Mouse (Mus musculus) heart, postnatal 14 days (tissue): Measurements from ENCODE around the gene Fam32a. TPM values are rescaled to one million over a fixed set of nuclear protein-coding genes. Genes with fewer than 3 reads are reported as not detected.

Source experiments
- DNase-seq, 2 experiments: peaks; one replicate each; pipeline ENCODE4 v3.0.0; 2021 to 2022
- intact Hi-C: fragments of 180-260 bp; cut with DNase I; formaldehyde crosslinking; loops from one replicate; pipeline ENCODE4 v1.15.1; 2025
- total RNA-seq, 2 experiments: library from RNA; stranded (reverse); gene quantifications; 2 replicates each; pipeline ENCODE4 v1.2.3; 2021

The Fam32a gene
- total RNA-seq, 2 experiments from 2014 or later = 21.4 to 24.4 TPM

DNA sequence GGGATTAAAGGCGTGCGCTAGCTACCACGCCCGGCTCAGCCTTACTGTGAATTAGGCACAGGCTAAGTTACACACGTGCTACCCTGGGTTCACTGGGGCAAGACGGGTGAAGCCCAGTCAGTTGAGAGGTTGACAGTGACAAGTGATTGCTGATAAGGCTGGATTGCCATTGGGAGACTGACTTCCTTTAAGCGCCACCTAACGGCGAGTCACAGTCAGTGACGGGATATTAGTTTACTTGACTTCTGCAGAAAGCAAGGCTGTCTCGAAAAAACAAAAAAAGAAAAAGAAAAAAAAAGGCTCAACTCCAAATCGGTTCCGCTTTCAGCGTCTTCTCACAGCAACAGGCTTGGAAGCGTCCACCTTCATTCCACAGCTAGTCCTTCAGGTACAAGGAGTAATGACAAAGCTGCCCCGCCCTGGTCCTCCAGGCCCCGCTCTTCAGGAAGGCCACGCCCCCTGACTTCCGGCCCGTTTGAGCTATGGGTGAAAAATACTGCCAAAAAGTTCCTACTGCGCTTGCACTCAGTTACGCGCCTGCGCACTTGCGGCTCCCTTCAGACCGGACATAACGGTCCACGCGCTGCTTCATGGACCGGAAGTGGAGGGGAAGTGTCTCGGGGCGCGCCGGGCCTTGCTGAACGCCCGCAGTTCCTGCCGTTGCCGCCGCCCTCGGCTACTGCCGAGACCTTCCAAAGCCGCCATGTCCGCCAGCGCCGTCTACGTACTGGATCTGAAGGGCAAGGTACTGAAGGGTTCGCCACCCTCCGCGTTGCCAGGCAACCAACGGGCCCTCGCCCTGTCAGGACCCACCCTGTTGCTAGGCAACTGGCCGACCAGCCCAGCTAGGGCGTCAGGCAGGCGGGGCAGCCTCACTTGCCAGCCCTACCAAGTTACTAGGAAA lies 20.2 kb downstream of the Fam32a start, which contains the start of gene Ap1m1:
Gene Ap1m1, plus strand, starts transcription at position 520 of the 904 bp plus-strand sequence.
- DNase-seq = peak; percentile 97 to 98
- intact Hi-C loops = loop anchor here (5.0 kb wide), 1 partner anchor 62 kb away; no protein-coding TSS in a partner anchor

DNA sequence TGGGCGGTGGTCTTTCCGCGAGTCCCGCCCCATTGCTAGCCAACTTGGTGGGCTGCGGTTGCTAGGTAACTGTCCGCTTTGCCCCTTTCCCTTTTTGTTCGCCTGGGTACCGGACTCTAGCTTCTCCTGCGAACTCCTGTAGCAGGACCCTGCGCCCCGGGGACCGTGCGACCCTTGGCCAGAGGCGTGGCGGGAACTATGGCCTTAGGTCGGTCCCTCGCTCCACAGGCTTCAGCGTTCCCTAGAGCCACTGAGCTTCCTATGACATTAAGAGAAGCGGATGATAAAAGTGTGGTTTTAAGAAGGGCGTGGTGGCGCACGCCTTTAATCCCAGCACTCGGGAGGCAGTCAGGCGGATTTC lies 20.9 kb downstream of the Fam32a start:
- intact Hi-C loops = loop anchor here (5.0 kb wide), 1 partner anchor 63 kb away; no protein-coding TSS in a partner anchor
- DNase-seq = no peak

DNA sequence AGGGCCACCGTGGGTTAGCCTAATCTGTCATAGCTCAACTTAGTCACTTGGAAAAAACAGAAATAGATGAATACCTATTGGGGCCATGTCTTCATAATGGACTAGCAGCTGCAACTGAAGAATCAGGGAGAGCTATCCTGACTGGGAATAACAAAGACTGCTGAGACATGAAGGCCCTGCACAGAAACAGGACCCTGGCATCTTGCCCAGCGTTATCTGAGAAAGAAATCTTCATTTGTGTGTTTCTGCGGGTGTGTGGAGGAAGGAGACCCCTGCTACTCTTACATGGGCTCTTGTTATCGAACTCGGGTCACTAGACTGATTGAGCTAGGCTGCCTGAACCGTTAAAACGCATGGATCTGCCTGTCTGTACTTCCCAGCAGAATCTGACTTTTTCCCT lies 21.4 kb downstream of the Fam32a start:
- no peak for DNase-seq
- intact Hi-C loops = loop anchor here (5.0 kb wide), 1 partner anchor 64 kb away; no protein-coding TSS in a partner anchor

DNA sequence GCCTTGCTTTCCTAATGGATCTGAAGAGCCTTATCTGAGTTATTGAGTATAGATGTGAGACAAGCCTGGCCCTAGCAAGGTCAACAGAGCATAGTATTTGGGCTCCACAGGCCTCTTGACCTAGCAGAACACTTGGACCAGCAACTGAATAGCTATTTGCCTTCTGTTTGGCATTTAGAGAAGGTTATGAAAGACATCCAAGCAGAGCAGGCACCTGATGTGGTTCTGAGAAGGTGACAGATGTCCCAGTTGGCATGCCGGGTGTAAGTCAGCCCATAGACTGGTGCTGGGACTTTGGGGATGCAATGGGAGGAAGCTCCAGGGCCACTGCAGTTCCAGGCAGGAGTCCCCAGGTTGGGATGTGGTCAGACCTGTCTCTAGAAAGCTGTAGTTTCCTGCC lies 22.7 kb downstream of the Fam32a start:
- intact Hi-C loops = loop anchor here (5.0 kb wide), 1 partner anchor 65 kb away; no protein-coding TSS in a partner anchor
- no peak for DNase-seq

DNA sequence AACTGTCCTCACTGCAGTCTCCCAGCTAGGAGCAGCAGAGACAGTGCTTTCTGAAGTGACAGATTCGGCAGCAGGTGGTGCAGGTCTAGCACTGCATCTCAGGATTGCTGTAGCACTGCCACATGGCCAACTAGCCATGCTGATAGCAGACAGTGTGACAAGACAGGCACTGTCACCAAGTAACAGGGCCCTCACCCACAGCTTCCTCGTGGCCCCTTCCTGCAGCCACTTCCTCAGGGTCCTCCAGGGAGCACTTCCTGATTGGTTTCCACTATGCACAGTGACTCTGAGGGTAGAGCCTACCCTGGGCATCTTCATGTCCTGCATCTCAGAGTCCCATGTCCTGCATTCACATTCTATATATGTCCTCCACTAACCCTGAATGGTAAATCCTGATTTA lies 25.1 kb downstream of the Fam32a start:
- intact Hi-C loops = loop anchor here (5.0 kb wide), 1 partner anchor 67 kb away; no protein-coding TSS in a partner anchor
- DNase-seq = no peak

DNA sequence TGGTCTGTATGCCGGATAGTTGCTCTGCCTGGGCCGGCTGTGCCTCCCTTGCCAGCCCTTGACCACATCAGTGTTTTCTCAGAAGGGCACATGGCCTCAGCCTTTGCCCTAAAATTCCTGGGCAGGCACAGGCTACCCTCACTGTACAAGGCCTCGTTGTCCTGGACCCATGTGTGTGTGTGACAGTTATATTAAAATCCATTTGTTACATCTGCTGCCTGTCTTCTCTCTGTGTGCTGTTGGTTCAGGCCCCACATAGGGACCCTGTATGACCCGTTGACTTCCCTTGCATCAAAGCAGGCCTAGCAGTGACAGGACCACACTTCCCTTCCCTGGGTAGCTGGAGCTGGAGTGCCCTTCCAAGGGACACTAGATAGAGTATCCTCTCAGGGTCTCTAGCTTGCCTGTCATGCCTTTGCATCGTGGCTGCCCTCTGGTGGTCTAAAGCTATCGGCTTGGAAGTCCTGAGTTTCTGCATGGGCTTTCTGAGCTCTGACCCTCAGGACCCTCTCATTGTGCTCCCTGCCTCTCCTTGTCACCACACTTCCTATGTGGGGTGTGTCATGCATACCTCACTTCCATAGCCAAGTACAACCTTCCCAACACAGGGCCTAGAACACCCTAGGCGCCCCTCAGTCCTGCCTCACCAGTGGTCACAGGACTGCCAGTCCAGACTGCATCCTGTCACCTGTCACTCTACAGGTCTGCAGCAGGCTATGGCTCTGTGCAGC lies 37.8 kb downstream of the Fam32a start:
- intact Hi-C loops = no loop called here
- DNase-seq = peak; percentile 48 to 67

DNA sequence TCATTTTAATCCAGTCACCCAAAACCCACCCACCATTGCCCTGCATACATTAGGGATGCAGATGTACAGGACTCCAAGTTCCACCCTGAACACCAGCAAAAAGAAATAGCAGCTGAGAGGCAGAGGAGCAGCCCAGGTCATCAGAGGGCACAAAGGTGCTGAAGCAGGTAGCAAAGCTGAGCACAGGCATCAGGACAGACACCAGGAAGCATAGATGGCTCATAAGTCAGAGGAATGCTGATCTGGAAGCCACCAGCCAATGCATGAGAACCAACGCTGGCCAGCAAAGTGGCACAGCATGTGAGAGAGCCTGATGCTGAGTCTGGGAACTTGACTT lies 38.3 kb downstream of the Fam32a start:
- intact Hi-C loops = loop anchor here (2.0 kb wide), 1 partner anchor 81 kb away; no protein-coding TSS in a partner anchor

DNA sequence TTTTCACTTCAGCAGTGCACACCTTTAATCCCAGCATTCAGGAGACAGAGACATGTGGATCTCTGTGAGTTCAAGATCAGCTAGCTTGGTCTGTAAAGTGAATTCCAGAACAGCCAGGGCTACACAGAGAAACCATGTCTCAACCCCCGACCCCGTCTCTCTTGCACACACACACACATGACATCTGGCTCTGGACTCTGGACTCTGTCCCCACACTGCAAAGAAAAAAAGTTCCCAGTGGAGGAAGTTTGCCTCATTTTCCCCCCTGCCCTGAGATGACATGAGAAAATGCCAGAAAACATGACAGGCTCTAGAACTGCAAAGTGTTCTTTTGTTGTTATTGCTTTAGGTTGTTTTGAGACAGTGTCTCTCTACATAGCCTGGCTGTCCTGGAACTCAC lies 40.3 kb downstream of the Fam32a start:
- DNase-seq = no peak
- intact Hi-C loops = loop anchor here (2.0 kb wide), 1 partner anchor 83 kb away; no protein-coding TSS in a partner anchor

More for the DNA sequence above, 38.3 kb downstream of the Fam32a start:
- no peak for DNase-seq

DNA sequence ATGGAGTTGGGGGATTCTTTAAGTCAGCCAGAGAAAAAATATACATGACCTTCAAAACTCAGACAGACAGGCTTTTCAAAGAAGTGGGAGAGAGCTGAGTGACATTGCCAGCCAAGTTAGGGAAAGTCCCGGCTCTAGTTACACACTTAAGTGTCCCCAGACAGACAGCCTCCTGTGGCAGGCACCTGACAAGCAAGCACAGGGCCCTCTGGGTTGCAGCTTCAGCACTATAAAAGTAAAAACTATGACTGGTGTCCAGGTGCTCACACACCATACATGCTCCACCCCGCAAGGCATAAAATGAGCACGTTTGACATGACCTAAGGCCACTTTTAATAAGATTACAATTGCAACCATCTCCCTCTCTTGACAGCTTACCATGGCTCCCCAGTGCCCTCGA lies 41.1 kb downstream of the Fam32a start:
- DNase-seq = no peak
- intact Hi-C loops = no loop called here

DNA sequence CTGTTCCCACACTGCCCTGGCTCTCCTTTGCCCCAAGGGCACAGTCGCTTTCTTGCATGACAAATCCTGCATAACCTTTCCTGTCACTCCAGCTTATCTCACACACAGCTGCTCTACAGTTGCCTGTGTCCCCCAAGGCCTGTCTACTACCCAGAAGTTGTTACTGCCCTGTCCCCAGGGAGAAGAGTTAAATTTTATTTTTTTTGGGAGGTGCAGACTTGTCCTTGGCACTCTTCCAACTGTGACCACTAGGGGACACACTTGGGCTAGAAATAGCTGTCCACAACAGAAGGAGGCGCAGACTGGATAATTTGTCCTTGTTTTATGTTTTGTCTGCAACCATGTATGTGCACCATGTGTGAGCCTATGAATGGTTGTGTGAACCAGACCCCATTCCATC lies 41.5 kb downstream of the Fam32a start:
- intact Hi-C loops = no loop called here
- DNase-seq = peak; percentile 57 to 79

DNA sequence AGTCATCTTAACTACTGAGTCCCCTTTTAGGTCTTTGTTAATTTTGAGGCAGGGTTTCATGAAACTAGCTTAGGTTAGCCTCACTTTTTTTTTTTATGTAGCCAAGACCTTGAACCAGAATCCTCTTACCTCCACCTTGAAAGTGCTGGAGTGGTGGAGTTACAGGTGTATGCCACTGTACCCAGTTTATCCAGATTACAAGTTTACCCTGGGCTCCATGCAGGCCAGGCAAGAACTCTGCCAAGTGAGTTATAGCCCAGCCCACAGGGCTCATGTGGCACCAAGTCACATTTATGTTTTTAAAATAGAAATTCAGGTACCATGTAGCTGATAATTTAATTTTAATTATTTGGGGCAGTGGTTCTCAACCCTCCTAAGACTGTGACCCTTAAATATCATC lies 41.9 kb downstream of the Fam32a start:
- DNase-seq = no peak
- intact Hi-C loops = no loop called here

DNA sequence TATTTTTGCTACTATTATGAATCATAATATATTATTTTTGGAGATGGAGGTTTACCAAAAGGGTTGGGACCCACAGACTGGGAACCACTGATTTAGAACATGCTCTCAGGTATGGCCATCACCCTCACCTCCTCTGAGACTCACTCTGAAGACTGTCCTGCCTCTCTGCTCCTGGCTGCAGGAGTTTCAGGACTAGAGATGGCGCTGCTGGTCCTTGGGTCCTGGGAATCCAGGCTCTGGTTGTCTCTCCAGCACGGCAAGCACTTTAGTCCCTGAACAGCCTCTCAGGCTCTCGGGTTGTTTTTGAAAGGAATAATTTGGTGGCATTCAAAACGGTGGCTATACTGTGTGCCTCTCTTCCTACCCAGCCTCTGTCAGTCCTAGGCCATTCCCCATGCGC lies 42.3 kb downstream of the Fam32a start:
- peak; percentile 52 for DNase-seq
- intact Hi-C loops = loop anchor here (1.0 kb wide), 1 partner anchor 103 kb away; no protein-coding TSS in a partner anchor

DNA sequence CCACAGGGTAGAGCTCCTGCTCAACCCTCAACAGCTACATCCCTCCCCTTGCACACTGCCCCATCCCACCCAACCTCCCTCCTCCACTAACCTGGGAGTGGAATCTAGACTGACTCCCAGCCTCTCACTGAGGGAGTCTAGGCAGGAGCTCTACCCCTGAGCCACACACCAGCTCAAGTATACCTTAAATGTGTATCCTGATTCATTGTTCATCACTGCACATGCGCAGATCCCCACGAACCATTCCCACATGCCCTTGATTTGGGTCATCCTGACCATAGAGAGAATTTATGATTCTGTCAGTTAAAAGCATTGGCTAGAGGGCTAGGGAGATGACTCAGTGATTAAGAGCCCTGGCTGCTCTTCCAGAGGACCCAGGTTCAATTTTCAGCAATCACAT lies 43.2 kb downstream of the Fam32a start:
- no peak for DNase-seq
- intact Hi-C loops = loop anchor here (1.0 kb wide), 1 partner anchor 103 kb away; no protein-coding TSS in a partner anchor

DNA sequence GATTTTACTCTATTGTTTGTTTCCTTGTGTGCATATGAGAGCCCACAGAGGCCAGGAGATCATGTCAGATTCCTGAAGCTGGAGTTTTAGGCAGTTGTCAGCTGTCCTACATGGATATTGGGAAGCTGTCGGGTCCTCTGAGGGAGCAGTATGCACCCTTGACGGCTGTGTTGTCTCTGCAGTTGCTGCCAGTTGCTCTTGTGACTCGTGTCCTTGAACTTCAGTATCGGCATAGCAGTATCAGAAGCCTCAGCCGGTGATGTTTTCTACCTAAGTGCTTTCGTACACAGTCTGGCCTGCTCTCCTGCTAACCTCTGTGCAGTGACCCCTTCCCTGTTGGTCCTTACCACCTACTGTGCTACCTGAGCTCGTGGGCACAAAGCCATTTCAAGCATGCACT lies 43.9 kb downstream of the Fam32a start:
- no peak for DNase-seq
- intact Hi-C loops = no loop called here

DNA sequence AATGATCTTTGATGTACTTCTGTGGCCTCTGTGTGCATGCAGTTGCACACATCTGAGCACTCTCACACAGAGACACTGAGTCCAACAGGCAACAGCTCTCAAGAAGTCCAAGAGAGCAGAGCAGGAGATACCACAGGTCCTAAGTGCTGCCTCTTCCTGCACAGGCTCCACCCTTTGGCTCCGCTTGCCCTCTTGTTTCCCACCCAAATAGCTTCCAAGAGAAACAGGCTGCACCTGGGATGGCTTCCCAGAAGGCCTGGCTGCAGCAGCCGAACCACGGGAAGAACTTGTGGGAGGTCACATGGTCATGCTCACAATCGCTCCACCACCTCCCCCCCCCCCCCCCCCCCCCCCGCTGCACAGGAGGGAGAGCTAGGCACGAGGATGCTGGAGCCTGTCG lies 45.8 kb downstream of the Fam32a start:
- peak; percentile 71 to 74 for DNase-seq
- intact Hi-C loops = loop anchor here (5.0 kb wide), 1 partner anchor 37 kb away; no protein-coding TSS in a partner anchor

DNA sequence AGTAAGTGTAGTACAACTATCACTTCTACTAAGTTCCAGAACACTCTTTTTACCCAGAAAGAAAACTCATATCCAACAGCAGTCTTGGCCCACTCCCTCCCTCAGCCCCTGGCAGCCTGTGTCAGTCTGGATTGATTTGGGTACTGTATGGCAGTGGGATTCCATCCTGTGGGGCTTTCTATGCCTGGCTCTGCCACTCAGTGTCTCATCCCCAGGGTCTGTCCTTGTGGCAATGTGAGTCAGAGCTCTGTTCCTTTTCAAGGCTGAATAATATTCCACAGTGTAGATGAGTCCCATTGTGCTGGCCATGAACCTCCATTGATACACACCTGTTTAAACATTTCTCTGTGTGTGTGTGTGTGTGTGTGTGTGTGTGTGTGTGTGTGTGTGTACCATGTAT lies 47.1 kb downstream of the Fam32a start:
- intact Hi-C loops = loop anchor here (5.0 kb wide), 1 partner anchor 36 kb away; no protein-coding TSS in a partner anchor
- DNase-seq = no peak

DNA sequence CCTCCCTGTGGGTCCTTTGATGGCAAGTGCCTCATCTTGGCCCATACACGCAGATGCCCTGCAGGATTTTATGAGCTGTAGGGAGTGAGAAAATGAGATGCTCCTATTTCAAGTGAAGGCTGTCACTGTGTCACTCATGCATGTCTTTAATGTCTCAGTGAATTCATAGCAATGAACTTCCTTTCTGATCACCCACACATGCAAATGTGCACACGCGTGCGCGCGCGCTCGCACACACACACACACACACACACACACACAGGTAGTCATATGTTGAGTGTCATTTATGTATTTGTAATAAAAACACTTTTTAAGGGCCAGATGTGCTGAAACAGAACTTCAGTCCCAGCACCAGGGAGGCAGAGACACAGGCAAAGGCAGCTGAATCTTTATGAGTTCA lies 47.6 kb downstream of the Fam32a start:
- intact Hi-C loops = loop anchor here (5.0 kb wide), 1 partner anchor 35 kb away; no protein-coding TSS in a partner anchor
- DNase-seq = no peak

DNA sequence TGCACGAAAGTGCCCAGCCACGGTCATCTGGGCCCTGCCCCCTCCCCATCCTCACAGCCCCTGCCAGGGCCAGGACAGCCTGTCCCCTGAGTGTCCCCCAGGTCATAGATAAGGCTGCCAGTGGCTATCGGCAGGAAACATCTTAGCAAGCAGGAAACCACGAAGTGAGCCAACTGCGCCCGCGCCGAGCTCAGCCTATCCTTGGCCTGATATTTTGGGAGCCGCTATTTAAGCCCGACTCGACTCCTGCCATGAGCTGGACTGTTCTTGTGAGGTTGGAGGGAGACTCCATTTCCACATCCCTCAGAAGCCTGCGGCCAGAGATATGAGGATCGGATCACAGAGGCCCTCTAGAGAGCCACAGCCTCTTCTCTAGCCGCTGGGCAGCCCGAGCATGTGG lies 48.8 kb downstream of the Fam32a start:
- intact Hi-C loops = loop anchor here (1.0 to 5.0 kb wide), 2 partner anchors 34 to 51 kb away; partner anchors contain the start of gene Klf2
- peak; percentile 82 to 84 for DNase-seq

DNA sequence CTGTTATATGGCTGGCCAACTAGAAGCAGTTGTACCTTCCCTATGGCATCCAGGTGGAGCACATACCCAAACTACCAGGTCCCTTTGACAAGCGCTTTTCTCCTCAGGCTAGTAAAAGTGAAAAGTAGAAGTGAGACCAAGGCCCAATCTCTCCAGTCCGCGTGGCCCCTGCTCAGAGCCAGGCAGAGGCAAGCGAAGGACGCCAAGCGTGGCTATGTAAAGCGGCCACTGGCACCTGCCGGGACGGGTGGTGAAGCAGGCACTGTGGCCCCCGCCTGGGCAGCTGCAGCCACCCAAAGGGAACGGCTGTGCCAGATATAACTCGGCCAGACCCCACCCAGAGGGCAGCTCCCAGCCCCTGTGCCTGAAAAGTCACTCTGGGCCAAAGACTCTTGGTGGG lies 51.1 kb downstream of the Fam32a start:
- no peak for DNase-seq
- intact Hi-C loops = no loop called here

DNA sequence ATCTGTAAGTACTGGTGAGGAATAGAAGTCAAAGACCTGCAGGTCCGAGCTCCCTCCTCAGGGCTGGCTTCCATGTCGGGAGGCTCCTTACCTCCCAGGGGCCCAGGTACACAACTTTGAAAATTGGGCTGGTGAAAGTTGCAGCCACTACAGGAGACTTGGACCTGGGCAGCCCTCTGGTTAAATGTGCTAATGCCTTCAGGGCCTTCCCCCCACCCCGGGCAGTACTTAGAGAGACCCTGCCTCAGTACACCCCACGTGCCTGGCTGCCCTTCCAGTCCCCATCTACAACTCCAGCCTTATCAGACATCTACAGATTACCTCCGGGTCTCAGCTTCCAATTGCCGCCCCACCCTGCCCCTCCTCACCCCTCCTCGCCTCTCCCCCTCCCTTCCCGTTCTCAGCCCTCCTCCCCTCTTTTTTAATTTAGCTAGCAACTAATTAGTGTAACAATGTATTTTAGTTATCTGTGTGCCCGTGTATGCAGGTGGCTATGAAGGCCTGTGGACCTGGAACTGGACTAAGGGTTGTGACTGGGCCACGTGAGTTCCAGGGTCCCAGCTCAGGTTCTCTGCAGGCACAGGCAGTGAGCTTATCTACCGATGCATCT lies 51.6 kb downstream of the Fam32a start:
- intact Hi-C loops = no loop called here
- DNase-seq = no peak
